Mouse (Mus musculus) embryonic fibroblast, embryonic 13.5 days (primary cell): Measurements from ENCODE around the gene Lrrc4b. TPM values are rescaled to one million over a fixed set of nuclear protein-coding genes. Genes with fewer than 3 reads are reported as not detected.
A peak's percentile ranks its signal among the peaks of the same experiment; 100 is the strongest.

Experiments used
- H3K27ac ChIP-seq: 2 replicates; pipeline ENCODE4 v1.5.1; 2012; ENCODE audit warnings: low read length, control low read depth, inconsistent platforms; ENCODE audit not compliant: insufficient read depth
- H3K4me1 ChIP-seq: 2 replicates; pipeline ENCODE4 v1.6.1; 2011; ENCODE audit warnings: low read length; ENCODE audit not compliant: control insufficient read depth, insufficient read depth
- H3K4me3 ChIP-seq: 2 replicates; pipeline ENCODE4 v1.5.1; 2011; ENCODE audit warnings: mild to moderate bottlenecking, control low read depth, low read length; ENCODE audit not compliant: insufficient read depth
- CTCF ChIP-seq: IDR thresholded peaks from 2 replicates; pipeline ENCODE4 v1.5.1; 2011; ENCODE audit warnings: mild to moderate bottlenecking, control low read depth, low read length, moderate library complexity, borderline replicate concordance; ENCODE audit not compliant: insufficient read depth
- POLR2A ChIP-seq: IDR thresholded peaks from 2 replicates; pipeline ENCODE4 v1.6.1; 2011; ENCODE audit warnings: low read depth, mild to moderate bottlenecking, control low read depth, low read length, moderate library complexity
- polyA plus RNA-seq: library from polyadenylated mRNA; stranded (reverse); fragments of >200 nt; gene quantifications from 2 replicates; pipeline ENCODE4 v1.2.4, GENCODE M21; 2011; ENCODE audit warnings: low read depth; ENCODE audit not compliant: missing spikeins, insufficient read length

Lrrc4b gene
- polyA plus RNA-seq, 1 experiment, result 0.32 TPM

DNA sequence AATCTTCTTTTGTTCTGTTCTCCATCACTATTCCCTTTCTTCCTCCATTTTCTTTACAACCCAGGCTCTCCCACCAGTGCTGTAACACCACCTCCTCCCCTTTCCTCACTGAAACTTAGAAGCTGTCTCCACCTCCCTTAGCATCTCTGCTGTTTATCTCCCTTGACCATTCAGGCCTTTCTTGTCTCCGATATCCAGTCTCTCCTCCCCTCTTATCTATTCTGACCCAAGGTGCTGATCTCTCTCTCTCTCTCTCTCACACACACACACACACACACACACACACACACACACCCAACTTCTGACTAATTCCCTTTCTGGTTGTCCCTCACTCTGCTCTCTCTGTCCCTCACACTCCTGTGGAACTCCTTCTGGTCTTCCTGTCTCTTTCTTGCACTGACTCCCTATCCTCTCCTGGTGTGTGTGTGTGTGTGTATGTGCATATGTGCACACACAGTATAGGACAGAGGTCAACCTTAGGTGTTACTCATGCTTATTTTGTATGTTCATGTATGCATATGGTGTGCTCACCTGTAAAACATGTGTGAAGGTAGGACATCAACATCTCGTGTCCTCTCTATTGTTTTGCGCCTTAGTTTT lies 54.1 kb downstream of the Lrrc4b start:
- H3K27ac ChIP-seq, result no peak overlapping the region
- no peak for TF ChIP-seq CTCF
- TF ChIP-seq POLR2A, result no peak
- no peak overlapping the region for H3K4me3 ChIP-seq
- no peaks in the 10 kb centered on the region for H3K4me1 ChIP-seq

DNA sequence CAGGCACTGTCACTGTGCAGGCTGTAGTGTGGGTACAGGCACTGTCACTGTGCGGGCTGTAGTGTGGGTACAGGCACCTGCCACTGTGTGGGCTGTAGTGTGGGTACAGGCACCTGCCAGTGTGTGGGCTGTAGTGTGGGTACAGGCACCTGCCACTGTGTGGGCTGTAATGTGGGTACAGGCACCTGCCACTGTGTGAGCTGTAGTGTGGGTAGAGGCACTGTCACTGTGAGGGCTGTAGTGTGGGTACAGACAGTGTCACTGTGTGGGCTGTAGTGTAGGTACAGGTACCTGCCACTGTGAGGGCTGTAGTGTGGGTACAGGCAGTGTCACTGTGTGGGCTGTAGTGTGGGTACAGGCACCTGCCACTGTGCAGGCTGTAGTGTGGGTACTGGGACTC lies 55.3 kb downstream of the Lrrc4b start:
- no peak overlapping the region for H3K27ac ChIP-seq
- TF ChIP-seq CTCF, result no peak
- TF ChIP-seq POLR2A, result no peak
- no peak overlapping the region for H3K4me3 ChIP-seq
- H3K4me1 ChIP-seq, result no peaks in the 10 kb centered on the region

DNA sequence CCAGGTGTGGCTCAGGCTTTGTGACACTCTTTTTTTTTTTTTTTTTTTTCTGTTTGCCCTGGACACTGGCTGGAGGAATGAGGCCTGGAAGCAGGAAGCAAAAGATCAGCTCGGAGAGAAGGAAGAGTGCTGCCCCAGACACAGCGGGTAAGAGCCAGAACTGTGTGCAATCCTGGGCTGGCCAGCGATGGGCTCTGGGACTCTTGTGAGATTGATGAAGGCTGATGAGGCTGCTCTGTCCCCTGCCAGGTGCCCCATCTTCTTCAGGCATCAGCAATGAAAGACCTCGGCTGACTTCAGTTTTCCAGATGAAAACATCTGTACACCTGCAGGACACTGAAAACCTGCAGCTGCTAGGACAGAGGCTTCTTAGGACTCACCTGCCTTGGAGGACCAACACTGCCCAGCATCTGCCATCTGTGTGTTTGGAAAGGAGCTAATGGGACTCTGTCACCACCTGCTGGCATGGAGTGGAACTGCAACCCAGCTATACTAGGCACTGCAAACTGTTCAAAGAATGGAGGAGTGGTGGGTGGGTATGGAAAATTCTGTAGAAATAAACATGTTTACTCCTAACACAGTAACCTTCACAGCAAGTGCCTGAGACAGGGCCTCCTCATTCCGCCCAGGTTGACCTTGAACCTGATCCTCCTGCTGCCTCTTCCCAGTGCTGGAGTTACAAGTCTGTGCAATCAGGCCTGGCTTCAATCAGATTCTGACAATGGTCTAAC lies 56.2 kb downstream of the Lrrc4b start:
- H3K4me3 ChIP-seq, result no peak overlapping the region
- TF ChIP-seq CTCF, result peak; percentile 95
- TF ChIP-seq POLR2A, result no peak
- H3K4me1 ChIP-seq, result no peaks in the 10 kb centered on the region
- H3K27ac ChIP-seq, result no peak overlapping the region

DNA sequence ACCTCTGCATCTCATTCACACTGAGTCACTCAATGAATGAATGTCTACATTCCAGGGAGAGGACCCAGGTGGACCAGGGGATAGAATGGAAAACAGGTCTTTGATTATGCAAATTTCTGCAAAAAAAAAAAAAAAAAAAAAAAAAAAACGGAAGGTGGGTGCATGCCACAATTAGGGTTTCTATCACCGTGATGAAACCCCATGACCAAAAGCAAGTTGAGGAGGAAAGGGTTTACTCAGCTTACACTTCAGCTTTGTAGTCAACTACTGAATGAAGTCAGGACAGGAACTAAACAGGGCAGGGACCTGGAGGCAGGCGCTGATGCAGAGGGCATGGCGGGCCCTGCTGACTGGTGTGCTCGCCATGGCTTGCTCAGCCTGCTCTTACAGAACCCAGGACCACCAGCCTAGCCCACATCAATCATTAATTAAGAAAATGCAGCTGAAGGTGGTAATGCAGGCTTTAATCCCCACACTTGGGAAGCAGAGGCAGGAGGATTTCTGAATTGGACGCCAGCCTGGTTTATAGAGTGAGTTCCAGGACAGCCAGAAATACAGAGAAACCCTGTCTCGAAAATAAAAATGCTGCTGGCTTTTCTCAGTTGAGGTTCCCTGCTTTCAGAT lies 56.9 kb downstream of the Lrrc4b start:
- no peaks in the 10 kb centered on the region for H3K4me1 ChIP-seq
- TF ChIP-seq POLR2A (no peak), CTCF (no peak)
- no peak overlapping the region for H3K4me3 ChIP-seq
- H3K27ac ChIP-seq, result no peak overlapping the region

DNA sequence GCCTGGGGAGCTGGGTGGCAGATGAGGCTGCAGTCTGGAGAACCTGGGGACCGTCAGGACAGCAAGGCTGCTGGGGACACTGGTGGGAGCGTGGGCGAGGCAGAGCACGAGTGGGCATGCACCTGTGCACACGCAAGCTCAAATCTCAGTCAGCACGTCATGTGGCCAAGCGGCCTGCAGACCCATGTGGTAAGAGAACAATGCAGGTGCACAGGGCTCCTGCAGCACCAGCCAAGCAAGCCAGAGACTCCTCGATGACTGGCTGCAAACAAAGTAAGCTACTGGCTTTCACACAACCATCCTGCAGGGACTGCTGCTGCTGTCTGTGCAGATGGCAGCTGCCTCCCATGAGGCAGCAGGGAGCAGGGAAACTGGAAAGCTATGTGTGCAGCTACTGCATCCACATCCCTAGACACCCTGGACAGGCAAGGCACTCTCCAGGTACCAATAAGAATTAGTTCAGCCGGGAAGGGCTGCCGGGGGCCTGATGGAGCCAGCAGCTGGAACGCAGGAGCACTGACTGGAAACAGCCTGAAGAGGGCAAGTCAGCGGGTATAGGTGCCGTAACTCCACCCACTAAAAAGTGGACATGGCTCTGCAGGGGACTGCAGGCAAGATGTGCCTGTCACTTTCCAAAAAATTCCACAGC lies 58.2 kb downstream of the Lrrc4b start:
- Histone ChIP-seq H3K27ac (no peak overlapping the region), H3K4me1 (no peaks in the 10 kb centered on the region), H3K4me3 (no peak overlapping the region)
- TF ChIP-seq POLR2A (no peak), CTCF (no peak)

DNA sequence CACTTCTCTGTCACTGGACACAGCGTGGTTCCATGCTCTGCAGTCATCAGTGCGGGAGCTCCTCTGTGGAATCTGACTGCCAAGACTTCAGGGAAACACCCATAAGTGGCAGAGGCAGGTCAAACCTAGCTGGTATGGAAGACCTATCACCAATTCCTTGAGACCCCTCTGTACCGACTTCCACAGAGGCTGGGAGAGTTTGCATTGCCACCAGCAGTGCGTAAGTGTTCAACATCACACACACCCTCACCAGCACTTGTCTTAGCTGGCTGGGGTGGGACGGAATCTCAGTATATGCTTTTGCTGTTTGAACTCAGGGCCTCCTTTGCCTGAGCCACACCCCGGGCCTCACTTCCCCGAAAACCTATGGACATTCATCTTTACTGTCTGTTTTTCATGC lies 59.1 kb downstream of the Lrrc4b start:
- no peaks in the 10 kb centered on the region for H3K4me1 ChIP-seq
- no peak overlapping the region for H3K4me3 ChIP-seq
- no peak for TF ChIP-seq CTCF
- no peak for TF ChIP-seq POLR2A
- no peak overlapping the region for H3K27ac ChIP-seq

DNA sequence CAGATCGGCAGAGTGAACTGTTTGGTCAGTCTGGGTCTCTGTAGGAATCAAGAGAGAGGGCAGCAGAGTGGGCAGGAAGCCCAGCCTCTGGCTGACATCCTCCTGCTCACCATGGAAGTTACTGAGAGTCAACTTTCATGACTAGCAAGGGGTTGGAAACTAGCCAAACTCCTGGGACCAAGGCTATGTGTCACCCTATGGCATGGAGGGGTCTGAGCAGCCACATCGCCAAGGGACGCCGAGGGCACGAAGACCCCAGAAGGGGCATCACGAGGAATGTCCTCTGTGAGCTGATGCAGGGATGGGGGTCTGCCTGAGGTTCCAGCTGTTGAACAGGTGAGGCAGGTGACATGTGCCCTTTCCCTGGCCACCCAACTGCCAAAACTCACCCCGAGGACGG lies 59.7 kb downstream of the Lrrc4b start:
- TF ChIP-seq POLR2A (no peak), CTCF (no peak)
- no peak overlapping the region for H3K4me3 ChIP-seq
- no peaks in the 10 kb centered on the region for H3K4me1 ChIP-seq
- no peak overlapping the region for H3K27ac ChIP-seq

DNA sequence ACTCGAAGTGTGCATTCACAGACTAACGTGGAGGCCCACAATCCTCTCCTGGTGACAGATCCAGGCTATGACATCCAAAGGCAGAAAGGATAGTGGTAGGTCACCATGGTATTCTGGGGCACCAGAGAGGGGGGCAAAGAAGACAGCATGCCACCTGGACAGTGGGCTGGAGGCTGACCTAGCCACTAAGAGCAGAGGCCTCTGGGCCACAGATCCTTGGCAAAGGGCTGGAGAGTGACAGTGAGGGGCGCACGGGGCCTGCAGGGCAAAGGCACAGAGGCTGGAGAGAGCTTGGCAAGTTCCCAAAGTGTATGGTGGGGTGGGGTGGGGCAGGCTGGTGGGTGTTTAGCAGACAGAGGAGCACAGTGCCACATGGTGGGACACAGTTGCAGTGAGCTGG lies 61.5 kb downstream of the Lrrc4b start:
- H3K4me1 ChIP-seq, result peaks cover 3% of the 10 kb centered on the region; the same call in 1 of the 2 replicates
- H3K4me3 ChIP-seq, result no peak overlapping the region
- H3K27ac ChIP-seq, result no peak overlapping the region
- TF ChIP-seq POLR2A (no peak), CTCF (no peak)

DNA sequence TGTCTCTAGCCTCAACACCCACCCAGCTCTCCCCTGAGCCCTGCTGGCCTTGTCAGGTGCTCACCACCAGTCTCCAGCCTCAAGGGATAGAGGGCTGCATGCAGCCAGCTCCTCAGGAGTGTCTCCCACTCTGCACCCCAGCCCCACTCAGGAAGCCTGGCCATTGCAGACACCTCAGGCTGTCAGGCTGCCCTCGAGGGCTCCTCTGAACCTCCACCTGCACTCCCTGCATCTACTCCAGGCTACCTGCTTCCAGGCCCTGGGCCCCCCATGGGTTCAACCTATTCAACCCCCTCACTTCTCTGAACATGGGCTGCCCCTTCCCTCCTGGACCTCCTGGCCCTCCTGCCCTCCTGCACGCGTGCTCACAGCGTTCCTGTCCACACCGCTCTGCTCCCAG lies 62.6 kb downstream of the Lrrc4b start:
- TF ChIP-seq CTCF (no peak), POLR2A (no peak)
- H3K4me3 ChIP-seq, result no peak overlapping the region
- H3K27ac ChIP-seq, result no peak overlapping the region
- H3K4me1 ChIP-seq, result peaks cover 6% of the 10 kb centered on the region; the same call in 1 of the 2 replicates
